Mouse (Mus musculus) CH12.LX (cell line): Measurements from ENCODE around the gene Pxn.

ENCODE experiments used
- CHD1 ChIP-seq: IDR thresholded peaks from 2 replicates; pipeline ENCODE4 v1.6.1; 2012; ENCODE audit warnings: low read depth, low read length, improper control_type of control experiment, inconsistent platforms
- CTCF ChIP-seq, 2 experiments: IDR thresholded peaks in 1 of 2; conservative IDR thresholded peaks in 1 of 2; 2 replicates each; pipeline ENCODE4 v1.5.1; 2011 to 2012; ENCODE audit warnings: low read depth in 2 of 2, low read length in 2 of 2, improper control_type of control experiment in 1 of 2, inconsistent platforms in 1 of 2, mild to moderate bottlenecking in 1 of 2, moderate library complexity in 1 of 2
- ETS1 ChIP-seq: conservative IDR thresholded peaks from 2 replicates; pipeline ENCODE4 v1.6.1; 2012; ENCODE audit warnings: low read depth, mild to moderate bottlenecking, inconsistent platforms, low read length, improper control_type of control experiment, moderate library complexity
- GABPA ChIP-seq: IDR thresholded peaks from 2 replicates; pipeline ENCODE4 v1.6.1; 2012; ENCODE audit warnings: low read depth, low read length, improper control_type of control experiment, inconsistent platforms; ENCODE audit not compliant: insufficient replicate concordance
- POLR2A ChIP-seq: IDR thresholded peaks from 2 replicates; pipeline ENCODE4 v1.6.1; 2011; ENCODE audit warnings: low read depth, mild to moderate bottlenecking, improper control_type of control experiment, low read length
- POLR2AphosphoS2 ChIP-seq: IDR thresholded peaks from 2 replicates; pipeline ENCODE4 v1.6.1; 2011; ENCODE audit warnings: low read depth, low read length, improper control_type of control experiment
- TCF12 ChIP-seq: IDR thresholded peaks from 2 replicates; pipeline ENCODE4 v1.6.1; 2014; ENCODE audit warnings: low read depth, mild to moderate bottlenecking, inconsistent platforms, low read length, improper control_type of control experiment
- USF2 ChIP-seq: conservative IDR thresholded peaks from 2 replicates; pipeline ENCODE4 v1.6.1; 2011; ENCODE audit warnings: low read depth, low read length, improper control_type of control experiment
- ZC3H11A ChIP-seq: IDR thresholded peaks from 2 replicates; pipeline ENCODE4 v1.6.1; 2012; ENCODE audit warnings: low read depth, mild to moderate bottlenecking, inconsistent platforms, low read length, improper control_type of control experiment

DNA sequence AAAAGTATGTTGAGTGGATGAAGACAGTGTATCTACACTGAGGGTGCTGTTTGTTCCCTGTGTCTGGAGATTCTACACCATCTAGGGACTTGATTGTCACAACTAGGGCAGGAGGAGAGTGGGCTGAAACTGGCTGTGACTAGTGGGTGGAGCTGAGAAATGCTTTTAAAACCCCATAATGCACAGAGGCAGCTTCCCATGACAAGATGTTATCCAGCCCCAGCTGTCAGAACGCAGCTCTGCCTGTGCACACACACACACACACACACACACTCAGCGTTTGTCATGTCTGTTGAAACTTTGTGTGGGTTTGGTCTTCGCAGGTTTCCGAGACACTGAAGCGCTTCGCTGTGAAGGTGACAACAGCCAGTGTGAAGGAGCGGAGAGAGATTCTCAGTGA lies 64.6 kb downstream of the Pxn start:
- TF ChIP-seq CTCF (conservative IDR thresholded peaks at IDR 0.05 in 1 of 2, IDR thresholded peaks at IDR 0.05 in 1 of 2; ENCODE audit: low read depth in 2 of 2, low read length in 2 of 2) (no peak), USF2 (no peak), CHD1 (no peak), ZC3H11A (no peak), ETS1 (no peak), POLR2A (no peak), TCF12 (no peak), POLR2AphosphoS2 (no peak), GABPA (no peak)
